Mouse (Mus musculus): ENCODE results near the gene Pdik1l. TPM values are rescaled to one million over a fixed set of nuclear protein-coding genes. Genes with fewer than 3 reads are reported as not detected.
A peak's percentile ranks its signal among the peaks of the same experiment; 100 is the strongest.

The Pdik1l gene
- polyA plus RNA-seq, 1 experiment from 2014 or later, result 21.6 TPM

DNA sequence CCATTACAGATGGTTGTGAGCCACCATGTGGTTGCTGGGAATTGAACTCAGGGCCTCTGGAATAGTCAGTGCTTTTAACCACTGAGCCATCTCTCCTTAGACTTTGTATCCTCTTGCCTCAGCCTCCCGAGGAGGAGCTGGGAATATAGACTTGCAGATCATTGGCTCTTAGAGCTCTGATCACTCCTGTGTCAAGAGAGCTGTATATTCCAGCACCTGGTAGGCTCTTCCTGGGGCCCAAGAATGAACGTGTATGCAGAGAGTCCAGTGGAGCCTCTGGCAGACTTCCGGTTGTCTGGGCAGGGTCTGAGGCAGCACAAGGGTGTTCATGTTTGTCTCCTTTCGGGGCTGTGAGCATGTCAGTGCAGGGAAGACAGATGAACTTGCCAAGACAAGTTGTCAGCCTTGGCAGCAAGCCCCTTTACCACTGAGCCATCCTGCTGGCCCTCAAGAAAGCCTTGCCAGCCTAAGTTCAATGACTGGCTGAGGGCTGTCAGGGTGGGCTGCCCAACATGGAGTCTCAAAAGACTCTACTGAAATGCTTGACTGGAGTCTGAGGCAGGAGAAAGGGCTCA, 26.5 kb upstream of the Pdik1l start:
- ATAC-seq (replicated peaks; ENCODE audit: low FRiP score), result no peak
- 0 out of 2 replicates have a peak, but pooled peaks cover 2% of the 10 kb centered on the region for H3K27me3 ChIP-seq
- peaks cover 14% of the 10 kb centered on the region for H3K4me1 ChIP-seq
- H3K9me3 ChIP-seq (replicated peaks), result peaks cover 4% of the 10 kb centered on the region
- H3K36me3 ChIP-seq, result no peaks in the 10 kb centered on the region
- no peak overlapping the region for H3K27ac ChIP-seq
- no peak overlapping the region for H3K4me2 ChIP-seq
- no peak overlapping the region for H3K4me3 ChIP-seq (replicated peaks)
- 86% methylated on average over 4 of the region's 4 CpGs for WGBS
- H3K9ac ChIP-seq, result no peak overlapping the region

GRCm38 (mm10) chr4:134312901-134313300, 25.2 kb upstream of the Pdik1l start:
- Histone ChIP-seq H3K4me2 (no peak overlapping the region), H3K36me3 (no peaks in the 10 kb centered on the region), H3K4me3 (replicated peaks) (no peak overlapping the region), H3K27me3 (0 out of 2 replicates have a peak, but pooled peaks cover 2% of the 10 kb centered on the region), H3K9ac (no peak overlapping the region), H3K9me3 (replicated peaks) (peaks cover 4% of the 10 kb centered on the region), H3K4me1 (peaks cover 15% of the 10 kb centered on the region), H3K27ac (no peak overlapping the region)
- ATAC-seq (replicated peaks; ENCODE audit: low FRiP score), result no peak
- WGBS, result 95% methylated on average over 6 of the region's 6 CpGs

- Histone ChIP-seq H3K9ac (no peak overlapping the region), H3K36me3 (no peaks in the 10 kb centered on the region), H3K27me3 (0 out of 2 replicates have a peak, but pooled peaks cover 2% of the 10 kb centered on the region), H3K27ac (no peak overlapping the region), H3K4me1 (peaks cover 20% of the 10 kb centered on the region), H3K9me3 (replicated peaks) (peaks cover 4% of the 10 kb centered on the region), H3K4me3 (replicated peaks) (no peak overlapping the region), H3K4me2 (no peak overlapping the region)
- WGBS, result 92% methylated on average over 5 of the region's 5 CpGs
- no peak for ATAC-seq (replicated peaks; ENCODE audit: low FRiP score)
Observed at GRCm38 (mm10) chr4:134312341-134312740, 24.6 kb upstream of the Pdik1l start.

DNA sequence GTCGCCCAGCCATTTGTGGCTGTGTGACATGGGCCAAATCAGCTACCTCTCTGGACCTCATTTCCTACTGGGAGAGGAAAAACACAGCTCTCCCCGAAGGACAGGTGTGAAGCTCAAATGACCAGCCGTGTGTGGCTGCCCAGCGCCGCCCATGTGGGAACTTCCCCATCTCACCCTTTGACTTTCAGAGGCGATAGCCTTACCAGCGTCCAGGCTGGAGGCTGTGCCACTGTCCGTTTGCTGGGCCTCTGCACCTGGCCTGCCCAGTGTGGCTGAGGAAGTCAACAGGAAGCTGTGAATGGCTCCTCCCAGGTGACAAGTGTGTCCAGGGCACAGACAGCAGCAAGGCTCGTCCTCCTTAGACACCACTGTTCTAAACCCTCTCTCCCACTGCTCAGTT, 24.1 kb upstream of the Pdik1l start:
- H3K9me3 ChIP-seq (replicated peaks), result peaks cover 4% of the 10 kb centered on the region
- ATAC-seq (replicated peaks; ENCODE audit: low FRiP score), result no peak
- WGBS, result 75% methylated on average over 9 of the region's 9 CpGs
- no peak overlapping the region for H3K27ac ChIP-seq
- no peak overlapping the region for H3K4me3 ChIP-seq (replicated peaks)
- H3K27me3 ChIP-seq, result 0 out of 2 replicates have a peak, but pooled peaks cover 2% of the 10 kb centered on the region
- no peak overlapping the region for H3K4me2 ChIP-seq
- no peak overlapping the region for H3K9ac ChIP-seq
- no peaks in the 10 kb centered on the region for H3K36me3 ChIP-seq
- H3K4me1 ChIP-seq, result peaks cover 26% of the 10 kb centered on the region

- Histone ChIP-seq H3K9me3 (replicated peaks) (peaks cover 4% of the 10 kb centered on the region), H3K4me3 (replicated peaks) (no peak overlapping the region), H3K36me3 (no peaks in the 10 kb centered on the region), H3K9ac (no peak overlapping the region), H3K27ac (no peak overlapping the region), H3K4me1 (peaks cover 22% of the 10 kb centered on the region), H3K27me3 (0 out of 2 replicates have a peak, but pooled peaks cover 1% of the 10 kb centered on the region), H3K4me2 (no peak overlapping the region)
- WGBS, result 80% methylated on average over 9 of the region's 9 CpGs
- ATAC-seq (replicated peaks; ENCODE audit: low FRiP score), result no peak
Observed at GRCm38 (mm10) chr4:134310656-134311055, 23.0 kb upstream of the Pdik1l start.

- WGBS, result 71% methylated on average over 7 of the region's 7 CpGs
- Histone ChIP-seq H3K9ac (no peak overlapping the region), H3K9me3 (replicated peaks) (peaks cover 4% of the 10 kb centered on the region), H3K4me3 (replicated peaks) (no peak overlapping the region), H3K4me2 (no peak overlapping the region), H3K27me3 (no peaks in the 10 kb centered on the region), H3K36me3 (no peaks in the 10 kb centered on the region), H3K4me1 (peaks cover 19% of the 10 kb centered on the region), H3K27ac (no peak overlapping the region)
- ATAC-seq (replicated peaks; ENCODE audit: low FRiP score), result no peak
Observed at GRCm38 (mm10) chr4:134310106-134310505, 22.4 kb upstream of the Pdik1l start.

GRCm38 (mm10) chr4:134307367-134308072, 19.8 kb upstream of the Pdik1l start:
- H3K4me3 ChIP-seq (replicated peaks), result no peak overlapping the region; the same call in 1 of the 2 replicates
- no peaks in the 10 kb centered on the region for H3K36me3 ChIP-seq
- H3K9ac ChIP-seq, result no peak overlapping the region
- no peaks in the 10 kb centered on the region for H3K27me3 ChIP-seq
- peak overlapping the region; percentile 39 for H3K4me2 ChIP-seq
- 0 out of 2 replicates have a peak overlapping the region, but pooled peaks have one; percentile 37 for H3K27ac ChIP-seq
- H3K4me1 ChIP-seq, result peaks cover 13% of the 10 kb centered on the region
- no peaks in the 10 kb centered on the region for H3K9me3 ChIP-seq (replicated peaks)
- ATAC-seq (replicated peaks; ENCODE audit: low FRiP score), result peak; percentile 49; the same call in 1 of the 2 replicates
- 17% methylated on average over 12 of the region's 12 CpGs for WGBS

GRCm38 (mm10) chr4:134306963-134307362, 19.3 kb upstream of the Pdik1l start:
- ATAC-seq (replicated peaks; ENCODE audit: low FRiP score), result no peak

GRCm38 (mm10) chr4:134302084-134302483, 14.4 kb upstream of the Pdik1l start:
- Histone ChIP-seq H3K9me3 (replicated peaks) (no peaks in the 10 kb centered on the region), H3K27ac (no peak overlapping the region), H3K4me3 (replicated peaks) (no peak overlapping the region)

More at GRCm38 (mm10) chr4:134306963-134307362, 19.3 kb upstream of the Pdik1l start:
- Histone ChIP-seq H3K4me2 (peak overlapping the region; percentile 39), H3K9ac (no peak overlapping the region), H3K27ac (0 out of 2 replicates have a peak overlapping the region, but pooled peaks have one; percentile 37), H3K9me3 (replicated peaks) (no peaks in the 10 kb centered on the region), H3K27me3 (no peaks in the 10 kb centered on the region), H3K4me3 (replicated peaks) (no peak overlapping the region), H3K36me3 (no peaks in the 10 kb centered on the region), H3K4me1 (peaks cover 13% of the 10 kb centered on the region)
- 68% methylated on average over 2 of the region's 2 CpGs for WGBS

GRCm38 (mm10) chr4:134300316-134300715, 12.6 kb upstream of the Pdik1l start:
- ATAC-seq (replicated peaks; ENCODE audit: low FRiP score), result no peak
- Histone ChIP-seq H3K27me3 (peaks cover under 1% of the 10 kb centered on the region; the same call in 1 of the 2 replicates), H3K9me3 (replicated peaks) (no peaks in the 10 kb centered on the region), H3K27ac (no peak overlapping the region), H3K4me2 (no peak overlapping the region), H3K4me3 (replicated peaks) (no peak overlapping the region), H3K4me1 (no peaks in the 10 kb centered on the region), H3K9ac (no peak overlapping the region), H3K36me3 (no peaks in the 10 kb centered on the region)
- WGBS, result 65% methylated on average over 9 of the region's 9 CpGs

More at GRCm38 (mm10) chr4:134302084-134302483, 14.4 kb upstream of the Pdik1l start:
- H3K36me3 ChIP-seq, result no peaks in the 10 kb centered on the region
- H3K4me2 ChIP-seq, result no peak overlapping the region
- 85% methylated on average over 5 of the region's 5 CpGs for WGBS
- no peaks in the 10 kb centered on the region for H3K27me3 ChIP-seq
- peaks cover 4% of the 10 kb centered on the region for H3K4me1 ChIP-seq
- no peak for ATAC-seq (replicated peaks; ENCODE audit: low FRiP score)
- H3K9ac ChIP-seq, result no peak overlapping the region

DNA sequence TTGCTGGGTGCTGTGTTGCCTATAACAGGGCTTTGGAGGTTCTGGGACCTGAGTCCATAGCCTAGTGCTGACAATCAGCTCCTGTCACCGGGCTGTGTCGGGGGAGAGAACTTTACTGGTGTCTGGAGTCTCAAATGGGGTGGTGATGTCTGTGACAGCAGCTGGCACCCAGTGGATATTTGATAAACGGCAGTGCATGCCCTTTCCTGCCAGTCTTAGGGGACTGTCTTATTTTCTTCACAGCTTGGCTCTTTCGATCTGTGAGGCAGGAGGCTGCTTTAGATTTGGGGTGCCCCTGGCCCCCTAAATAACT, 11.8 kb upstream of the Pdik1l start:
- Histone ChIP-seq H3K27me3 (peaks cover 3% of the 10 kb centered on the region; the same call in 1 of the 2 replicates), H3K4me3 (replicated peaks) (no peak overlapping the region), H3K9me3 (replicated peaks) (no peaks in the 10 kb centered on the region), H3K9ac (no peak overlapping the region), H3K36me3 (no peaks in the 10 kb centered on the region), H3K27ac (no peak overlapping the region), H3K4me2 (no peak overlapping the region), H3K4me1 (no peaks in the 10 kb centered on the region)
- whole genome bisulfite sequencing, result 65% methylated on average over 4 of the region's 4 CpGs
- no peak for ATAC-seq (replicated peaks; ENCODE audit: low FRiP score)

DNA sequence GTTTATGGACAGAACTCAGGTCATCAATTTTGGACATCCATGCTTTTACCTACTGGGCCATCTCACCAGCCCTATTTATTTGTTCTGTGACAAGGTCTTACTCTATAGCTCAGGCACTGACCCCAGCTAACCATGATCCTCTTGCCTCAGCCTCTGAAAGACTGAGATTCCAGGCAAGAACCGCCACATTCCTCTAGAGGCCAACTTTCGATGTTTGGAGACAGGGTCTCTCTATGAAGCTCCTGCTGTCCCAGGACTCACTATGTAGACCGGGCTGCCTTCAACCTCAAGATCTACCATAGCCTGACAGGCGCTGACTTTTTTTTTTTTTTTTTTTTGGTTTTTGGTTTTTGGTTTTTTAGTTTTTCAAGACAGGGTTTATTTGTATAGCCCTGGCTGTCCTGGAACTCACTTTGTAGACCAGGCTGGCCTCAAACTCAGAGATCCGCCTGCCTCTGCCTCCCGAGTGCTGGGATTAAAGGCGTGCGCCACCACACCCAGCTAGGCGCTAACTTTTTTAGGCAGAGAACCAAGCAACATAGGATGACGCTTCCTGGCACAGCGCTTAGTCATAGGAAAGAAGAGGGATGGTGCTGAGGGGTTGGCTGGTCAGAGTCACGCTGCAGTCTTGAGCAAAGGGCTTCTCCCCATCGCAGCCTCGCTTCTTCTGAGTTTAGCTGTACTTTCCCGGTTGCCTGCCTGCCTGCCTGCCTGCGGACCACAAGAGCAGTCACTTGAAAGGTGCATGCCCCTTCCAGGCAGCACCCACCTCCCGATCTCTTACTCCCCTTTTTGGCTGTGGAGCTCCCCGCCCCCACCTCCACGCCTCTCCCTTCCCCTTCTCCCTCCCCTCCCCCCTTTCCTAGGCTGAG, 11.2 kb upstream of the Pdik1l start:
- no peak for ATAC-seq (replicated peaks; ENCODE audit: low FRiP score)

More for the DNA sequence above, 11.2 kb upstream of the Pdik1l start:
- Histone ChIP-seq H3K4me1 (no peaks in the 10 kb centered on the region), H3K9ac (no peak overlapping the region), H3K4me3 (replicated peaks) (no peak overlapping the region), H3K9me3 (replicated peaks) (no peaks in the 10 kb centered on the region), H3K4me2 (no peak overlapping the region), H3K36me3 (no peaks in the 10 kb centered on the region), H3K27ac (no peak overlapping the region), H3K27me3 (peaks cover 8% of the 10 kb centered on the region)
- WGBS, result 77% methylated on average over 19 of the region's 19 CpGs

Measured in kidney, embryonic 15.5 days (tissue).